Mouse (Mus musculus) forebrain, embryonic 10.5 days (tissue): ENCODE data around the gene Gpr183. TPM values are rescaled to one million over a fixed set of nuclear protein-coding genes. Genes with fewer than 3 reads are reported as not detected.

Experiments used
- DNase-seq: peaks from one replicate; pipeline ENCODE4 v3.0.0-alpha.2; 2017; ENCODE audit warnings: low spot score; ENCODE audit errors: extremely low spot score
- H3K27ac ChIP-seq: fragments of 300-500 bp; sonication (generic); 2 replicates; pipeline ENCODE4 v1.5.1; 2016; ENCODE audit warnings: mild to moderate bottlenecking
- H3K27me3 ChIP-seq: fragments of 300-500 bp; sonication (generic); 2 replicates; pipeline ENCODE4 v1.6.1; 2016; ENCODE audit warnings: mild to moderate bottlenecking; ENCODE audit not compliant: poor library complexity, severe bottlenecking
- H3K36me3 ChIP-seq: fragments of 300-500 bp; sonication (generic); replicated peaks from 2 replicates; pipeline ENCODE4 v1.6.1; 2016; ENCODE audit warnings: mild to moderate bottlenecking, moderate library complexity
- H3K4me1 ChIP-seq: fragments of 300-500 bp; sonication (generic); 2 replicates; pipeline ENCODE4 v1.6.1; 2016
- H3K4me3 ChIP-seq: fragments of 300-500 bp; sonication (generic); 2 replicates; pipeline ENCODE4 v1.5.1; 2016; ENCODE audit warnings: mild to moderate bottlenecking, moderate library complexity
- H3K9me3 ChIP-seq: fragments of 300-500 bp; sonication (generic); 2 replicates; pipeline ENCODE4 v1.6.1; 2016; ENCODE audit warnings: mild to moderate bottlenecking, moderate library complexity
- WGBS: fragments of 180-500 bp; shearing (Covaris S2); methylation state at CpG from one replicate; pipeline ENCODE4 v1.1.7; 2016; 5-methylcytosine and 5-hydroxymethylcytosine counted together
- polyA plus RNA-seq: library from polyadenylated mRNA; unstranded; fragments of >200 nt; fragmentation: Nextera tagmentation; extraction: Ambion mirVana; gene quantifications from 2 replicates; pipeline ENCODE4 v1.2.1, GENCODE M21; 2016

The Gpr183 gene
- polyA plus RNA-seq, 1 experiment from 2014 or later: 2.5 TPM

GRCm38 (mm10) chr14:121960031-121960430 lies 5.0 kb downstream of the Gpr183 start:
- WGBS: 91% methylated on average over 4 of the region's 4 CpGs
- Histone ChIP-seq H3K4me1 (no peaks in the 10 kb centered on the region), H3K4me3 (no peak overlapping the region), H3K9me3 (no peaks in the 10 kb centered on the region), H3K36me3 (peaks cover 3% of the 10 kb centered on the region; the same call in 1 of the 2 replicates), H3K27me3 (no peaks in the 10 kb centered on the region), H3K27ac (no peak overlapping the region)
- no peak for DNase-seq

- Histone ChIP-seq H3K9me3 (no peaks in the 10 kb centered on the region), H3K4me3 (no peak overlapping the region), H3K36me3 (peaks cover 8% of the 10 kb centered on the region), H3K4me1 (no peaks in the 10 kb centered on the region), H3K27me3 (no peaks in the 10 kb centered on the region), H3K27ac (no peak overlapping the region)
- 93% methylated on average over 3 of the region's 3 CpGs for WGBS
- DNase-seq: no peak
Observed at GRCm38 (mm10) chr14:121959538-121959980, 5.4 kb downstream of the Gpr183 start.

DNA sequence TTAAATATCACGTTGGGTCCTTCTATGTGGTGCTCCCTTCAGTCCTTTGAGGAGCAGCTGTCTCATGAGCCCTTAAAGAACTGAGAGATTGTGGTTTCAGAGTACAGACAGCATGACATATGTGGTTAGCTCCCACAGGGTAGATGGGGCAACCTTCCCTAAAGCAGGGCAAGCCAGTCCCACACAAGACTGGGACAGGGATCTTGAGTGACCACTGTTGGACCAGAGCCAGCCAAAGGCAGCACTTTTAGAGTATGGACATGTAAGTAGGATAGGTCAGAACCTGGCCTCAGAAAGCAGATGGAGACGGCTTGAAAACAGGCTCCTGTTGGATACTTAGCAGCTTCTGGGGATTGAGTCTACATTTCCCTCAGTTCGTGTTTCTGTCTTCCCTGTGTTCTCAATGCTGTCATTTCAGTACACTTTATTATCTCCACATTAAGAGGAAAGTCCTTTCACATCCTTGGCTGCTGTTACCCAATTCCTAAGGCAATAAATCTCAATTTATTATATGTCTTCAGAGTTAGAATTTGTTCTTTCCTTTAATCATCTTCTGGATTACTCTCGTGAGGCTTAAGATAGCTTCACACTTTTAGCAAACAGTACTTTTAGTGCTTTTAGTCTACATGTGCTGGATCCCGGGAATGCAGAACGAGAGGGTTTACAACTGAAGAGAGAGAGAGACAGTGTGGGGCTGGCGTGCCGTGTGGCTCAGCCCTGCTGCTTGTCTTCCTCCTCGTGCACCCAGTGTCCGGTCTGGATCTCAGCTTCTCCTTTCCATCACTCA lies 6.1 kb downstream of the Gpr183 start:
- H3K4me1 ChIP-seq: no peaks in the 10 kb centered on the region
- WGBS: 90% methylated on average over 10 of the region's 10 CpGs
- DNase-seq: no peak

DNA sequence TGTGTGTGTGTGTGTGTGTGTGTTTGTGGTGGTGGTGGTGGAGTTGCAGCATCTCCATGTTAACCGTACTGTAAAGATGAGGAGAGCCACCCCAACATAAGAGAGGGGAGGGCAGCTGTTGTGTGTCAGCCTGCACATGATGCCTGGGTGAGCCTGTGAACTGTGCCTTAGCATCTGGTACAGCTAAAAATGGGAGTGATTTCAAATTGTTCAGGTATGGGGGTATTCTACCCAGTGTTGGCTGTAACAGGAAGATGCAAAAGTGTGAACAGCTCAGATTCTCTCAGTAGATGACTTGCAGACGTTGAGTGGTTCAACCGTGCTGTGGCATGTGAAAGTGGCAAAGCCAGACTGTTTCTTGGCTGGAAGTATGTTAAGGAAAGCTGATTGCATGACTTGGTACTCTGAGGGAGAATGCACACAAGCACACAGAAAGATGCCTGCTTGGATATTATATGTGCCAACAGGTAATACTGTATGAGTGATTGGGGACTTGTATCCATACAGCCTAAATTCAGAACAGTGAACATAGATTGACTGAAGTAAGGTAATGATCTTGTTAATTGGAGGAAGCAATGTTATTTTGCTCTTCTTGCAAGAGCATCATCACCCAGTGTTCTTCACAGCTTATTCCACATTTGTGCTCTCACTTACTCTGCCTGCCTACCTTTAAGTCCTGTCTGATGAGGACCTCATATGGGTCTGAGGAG lies 6.8 kb downstream of the Gpr183 start:
- WGBS: 94% methylated on average over 3 of the region's 3 CpGs
- Histone ChIP-seq H3K27ac (no peak overlapping the region), H3K9me3 (no peaks in the 10 kb centered on the region), H3K36me3 (peaks cover 16% of the 10 kb centered on the region), H3K4me1 (no peaks in the 10 kb centered on the region), H3K4me3 (no peak overlapping the region), H3K27me3 (no peaks in the 10 kb centered on the region)
- DNase-seq: no peak

More for the DNA sequence above, 6.1 kb downstream of the Gpr183 start:
- Histone ChIP-seq H3K36me3 (peaks cover 14% of the 10 kb centered on the region), H3K27ac (no peak overlapping the region), H3K9me3 (no peaks in the 10 kb centered on the region), H3K4me3 (no peak overlapping the region), H3K27me3 (no peaks in the 10 kb centered on the region)

DNA sequence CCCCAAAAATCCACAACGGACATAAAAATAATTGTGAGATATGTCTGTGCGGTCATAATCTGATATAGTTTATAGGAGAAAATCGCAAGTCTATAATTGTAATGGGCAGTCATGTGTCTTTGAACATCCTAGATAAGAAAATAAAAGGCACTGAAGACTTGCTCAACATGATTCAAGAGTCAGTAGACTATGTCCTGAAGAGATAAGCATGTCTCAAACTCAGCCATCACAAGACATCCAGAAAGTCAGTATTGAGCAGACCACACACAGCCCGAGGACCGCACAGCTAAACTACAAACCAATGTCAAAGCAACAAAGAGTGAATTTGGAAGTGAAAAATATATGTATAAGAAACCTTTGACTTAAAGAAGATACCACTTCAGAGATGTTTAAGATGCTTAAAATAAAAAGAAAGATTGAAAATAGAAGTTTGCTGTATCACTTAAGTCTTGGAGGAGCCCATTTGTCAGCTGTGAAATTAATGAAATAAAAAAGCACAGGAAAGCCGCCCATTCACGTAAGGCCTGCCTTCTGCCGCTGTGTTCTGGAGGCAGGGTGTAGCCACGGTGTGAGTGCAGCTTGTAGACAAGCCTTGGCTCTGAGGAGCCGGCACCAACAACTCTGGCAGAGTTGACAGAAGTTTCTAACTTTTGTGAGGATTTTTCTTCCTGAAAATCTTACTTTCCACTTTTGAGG lies 7.7 kb downstream of the Gpr183 start:
- Histone ChIP-seq H3K27me3 (no peaks in the 10 kb centered on the region), H3K9me3 (no peaks in the 10 kb centered on the region), H3K4me1 (no peaks in the 10 kb centered on the region), H3K27ac (no peak overlapping the region), H3K36me3 (peaks cover 16% of the 10 kb centered on the region), H3K4me3 (no peak overlapping the region)
- DNase-seq: no peak
- WGBS: 95% methylated on average over 10 of the region's 10 CpGs

- no peak overlapping the region for H3K4me3 ChIP-seq
- H3K27ac ChIP-seq: no peak overlapping the region
- no peaks in the 10 kb centered on the region for H3K4me1 ChIP-seq
- peaks cover 16% of the 10 kb centered on the region for H3K36me3 ChIP-seq
- H3K9me3 ChIP-seq: no peaks in the 10 kb centered on the region
- H3K27me3 ChIP-seq: no peaks in the 10 kb centered on the region
- 91% methylated on average over 5 of the region's 5 CpGs for WGBS
- DNase-seq: no peak
Observed at GRCm38 (mm10) chr14:121956291-121956690, 8.7 kb downstream of the Gpr183 start.

GRCm38 (mm10) chr14:121955176-121955795 lies 9.7 kb downstream of the Gpr183 start:
- 89% methylated on average over 5 of the region's 5 CpGs for WGBS
- Histone ChIP-seq H3K9me3 (no peaks in the 10 kb centered on the region), H3K27me3 (no peaks in the 10 kb centered on the region)

GRCm38 (mm10) chr14:121954608-121955007 lies 10.4 kb downstream of the Gpr183 start:
- Histone ChIP-seq H3K27ac (no peak overlapping the region), H3K27me3 (no peaks in the 10 kb centered on the region), H3K4me1 (no peaks in the 10 kb centered on the region), H3K4me3 (no peak overlapping the region), H3K36me3 (peaks cover 16% of the 10 kb centered on the region), H3K9me3 (no peaks in the 10 kb centered on the region)
- 96% methylated on average over 12 of the region's 12 CpGs for WGBS
- no peak for DNase-seq

More at GRCm38 (mm10) chr14:121955176-121955795, 9.7 kb downstream of the Gpr183 start:
- no peak overlapping the region for H3K4me3 ChIP-seq
- H3K36me3 ChIP-seq: peaks cover 16% of the 10 kb centered on the region
- H3K4me1 ChIP-seq: no peaks in the 10 kb centered on the region
- no peak for DNase-seq
- no peak overlapping the region for H3K27ac ChIP-seq

- 93% methylated on average over 11 of the region's 11 CpGs for WGBS
- H3K4me3 ChIP-seq: no peak overlapping the region
- H3K27ac ChIP-seq: no peak overlapping the region
- no peaks in the 10 kb centered on the region for H3K9me3 ChIP-seq
- H3K4me1 ChIP-seq: no peaks in the 10 kb centered on the region
- no peaks in the 10 kb centered on the region for H3K27me3 ChIP-seq
- H3K36me3 ChIP-seq: peaks cover 16% of the 10 kb centered on the region
- DNase-seq: no peak
Observed at GRCm38 (mm10) chr14:121954129-121954528, 10.9 kb downstream of the Gpr183 start.

GRCm38 (mm10) chr14:121952046-121952400 lies 13.0 kb downstream of the Gpr183 start:
- Histone ChIP-seq H3K4me1 (no peaks in the 10 kb centered on the region), H3K4me3 (no peak overlapping the region), H3K9me3 (no peaks in the 10 kb centered on the region), H3K36me3 (peaks cover 16% of the 10 kb centered on the region), H3K27ac (no peak overlapping the region), H3K27me3 (no peaks in the 10 kb centered on the region)
- WGBS: 89% methylated on average over 5 of the region's 5 CpGs
- no peak for DNase-seq

DNA sequence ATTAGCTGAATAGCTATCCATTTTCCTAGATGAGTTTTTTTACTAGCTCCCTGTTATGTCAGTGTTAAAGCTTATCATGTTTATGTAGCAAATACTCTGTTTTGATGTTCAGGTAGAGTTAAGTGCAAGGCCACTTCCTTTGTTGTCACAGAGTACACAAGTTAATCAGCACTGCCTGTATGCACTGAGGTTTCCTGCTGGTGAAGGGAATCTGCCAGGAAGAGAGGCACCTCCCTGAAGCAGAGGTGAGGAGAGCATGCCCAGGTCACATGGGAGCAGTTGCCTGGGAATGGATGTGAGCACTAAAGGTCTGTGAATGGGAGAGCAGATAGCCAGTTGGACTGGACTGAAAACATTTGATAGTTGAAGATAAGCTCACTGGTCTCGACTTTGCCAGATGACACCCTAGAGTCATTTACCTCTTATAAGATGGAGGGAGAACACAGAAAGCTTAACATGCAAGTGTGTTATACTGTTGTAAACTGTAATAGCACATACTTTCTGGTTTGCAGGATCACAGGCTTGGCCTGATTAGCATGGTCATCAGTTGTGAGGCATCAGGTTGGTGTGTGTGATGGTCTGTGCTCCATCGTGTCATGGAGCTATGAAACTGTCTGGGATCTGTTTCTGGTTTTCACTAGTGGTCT lies 13.5 kb downstream of the Gpr183 start:
- Histone ChIP-seq H3K9me3 (no peaks in the 10 kb centered on the region), H3K4me3 (no peak overlapping the region), H3K27me3 (no peaks in the 10 kb centered on the region), H3K36me3 (peaks cover 16% of the 10 kb centered on the region), H3K27ac (no peak overlapping the region), H3K4me1 (no peaks in the 10 kb centered on the region)
- no peak for DNase-seq
- 85% methylated on average over 2 of the region's 2 CpGs for WGBS

DNA sequence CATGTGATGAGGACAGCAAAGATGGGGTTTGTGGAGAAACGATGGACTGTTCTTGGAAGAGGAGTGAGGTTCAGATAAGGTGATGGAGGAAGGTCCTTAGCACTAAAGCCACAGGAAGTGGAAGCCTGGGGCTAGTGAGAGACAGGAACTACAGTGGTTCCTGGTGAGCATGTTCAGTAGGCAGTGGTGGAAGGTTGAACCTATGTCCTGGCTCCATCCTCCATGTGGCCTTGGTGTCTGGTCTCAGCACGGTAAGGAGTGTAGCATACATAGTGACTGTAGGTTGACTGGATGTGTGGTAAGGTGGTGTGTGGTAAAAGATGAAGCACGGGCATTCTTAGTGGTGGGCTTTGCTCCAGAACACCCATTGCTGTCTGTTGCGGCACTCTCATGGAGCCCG lies 15.1 kb downstream of the Gpr183 start:
- no peak overlapping the region for H3K27ac ChIP-seq
- no peaks in the 10 kb centered on the region; the same call in 1 of the 2 replicates for H3K9me3 ChIP-seq
- no peak overlapping the region for H3K4me3 ChIP-seq
- WGBS: 94% methylated on average over 5 of the region's 5 CpGs
- H3K27me3 ChIP-seq: no peaks in the 10 kb centered on the region
- H3K36me3 ChIP-seq: peaks cover 12% of the 10 kb centered on the region
- no peaks in the 10 kb centered on the region for H3K4me1 ChIP-seq
- peak; percentile 7 for DNase-seq
